Mouse (Mus musculus) telencephalon, adult 2 months (tissue): ENCODE results near the gene Tmed2.
"Not testable (repeated sequence)": the region's sequence is repeated elsewhere in the genome, so short reads cannot be mapped to it uniquely, and the experiment has no call there.

Experiments used
- DNase-seq: peaks from one replicate; pipeline ENCODE4 v3.0.0-alpha.2; 2011; ENCODE audit warnings: low read depth, low spot score

Tmed2 gene

DNA sequence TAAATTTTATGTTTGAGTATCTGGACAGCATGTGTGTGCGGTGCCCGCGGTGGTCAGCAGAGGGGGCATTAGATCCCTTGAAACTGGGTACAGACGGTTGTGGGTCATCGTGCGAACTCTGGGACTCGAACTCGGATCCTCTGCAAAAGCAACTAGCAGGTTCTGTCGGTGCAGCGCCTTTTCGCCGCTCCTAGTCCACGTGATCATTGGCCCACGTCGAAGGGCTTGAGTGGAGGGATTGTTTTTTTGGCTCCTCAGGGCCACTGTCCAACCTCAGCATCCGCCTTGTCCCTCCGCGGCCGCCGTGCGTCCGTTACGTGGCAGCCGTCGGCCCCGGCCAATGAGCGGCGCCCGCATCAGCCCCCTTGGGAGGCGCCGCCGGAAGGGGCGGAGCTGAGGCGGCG, at the start of gene Tmed2:
Tmed2 (plus strand) TSS at position 313 of the 404 bp plus-strand sequence.
- peak; percentile 97 for DNase-seq

DNA sequence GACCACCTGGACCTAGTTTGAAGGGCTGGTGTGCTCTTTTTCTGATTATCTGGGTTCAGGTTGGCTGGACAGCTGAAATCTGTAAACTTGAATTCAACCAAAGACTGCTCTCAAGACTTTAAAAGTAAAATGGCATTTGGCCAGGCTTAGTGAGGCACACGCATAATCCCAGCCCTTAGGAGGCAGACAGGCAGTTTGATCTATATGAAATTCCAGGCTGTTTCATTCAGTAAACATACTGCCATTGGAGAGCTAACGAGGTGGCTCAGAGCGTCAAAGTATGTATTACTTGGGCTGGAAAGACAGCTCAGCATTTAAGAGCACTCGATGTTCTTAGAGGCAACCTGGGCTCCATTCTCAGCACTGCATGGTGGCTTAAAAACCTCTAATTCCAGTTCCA, 48.8 kb upstream of the Tmed2 start:
- DNase-seq: no peak

DNA sequence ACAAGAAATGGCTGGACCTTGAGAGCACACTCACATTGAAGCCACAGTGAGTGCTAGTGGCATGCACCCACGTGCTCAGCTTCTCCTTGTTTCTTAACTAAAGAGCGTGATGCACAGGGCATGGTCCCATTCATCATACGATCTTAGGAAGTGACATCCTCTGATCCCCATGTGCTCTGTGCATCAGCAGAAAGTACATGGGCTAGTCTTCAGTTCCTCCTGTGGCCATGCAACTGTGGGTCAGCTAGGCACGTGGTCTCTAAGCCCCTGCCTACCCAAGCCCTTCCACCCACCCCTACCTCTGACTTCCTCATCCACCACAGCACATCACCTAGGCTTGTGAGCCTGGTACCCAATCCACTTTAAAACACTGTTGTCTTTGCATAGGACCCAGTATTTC, 47.9 kb upstream of the Tmed2 start:
- no peak for DNase-seq

DNA sequence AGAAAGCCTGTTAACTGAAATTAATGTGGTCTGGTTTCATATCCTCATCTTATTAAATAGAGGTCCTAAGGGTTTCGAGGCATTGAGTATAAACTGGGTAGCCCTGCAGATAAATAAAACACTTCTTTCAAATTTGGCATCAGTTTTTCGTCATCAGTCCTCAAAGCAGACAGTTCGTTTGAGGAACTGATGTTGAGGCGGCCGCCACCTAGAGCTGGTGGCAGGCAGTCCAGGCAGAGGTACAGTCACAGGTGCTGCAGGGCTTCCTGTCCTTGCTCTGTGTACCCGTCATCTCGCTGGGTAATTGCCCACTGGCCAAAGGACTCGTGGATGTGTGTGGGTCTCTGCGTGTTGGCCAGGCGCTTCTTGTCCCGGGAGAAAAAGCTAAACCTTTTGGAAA, 47.0 kb upstream of the Tmed2 start:
- no peak for DNase-seq

DNA sequence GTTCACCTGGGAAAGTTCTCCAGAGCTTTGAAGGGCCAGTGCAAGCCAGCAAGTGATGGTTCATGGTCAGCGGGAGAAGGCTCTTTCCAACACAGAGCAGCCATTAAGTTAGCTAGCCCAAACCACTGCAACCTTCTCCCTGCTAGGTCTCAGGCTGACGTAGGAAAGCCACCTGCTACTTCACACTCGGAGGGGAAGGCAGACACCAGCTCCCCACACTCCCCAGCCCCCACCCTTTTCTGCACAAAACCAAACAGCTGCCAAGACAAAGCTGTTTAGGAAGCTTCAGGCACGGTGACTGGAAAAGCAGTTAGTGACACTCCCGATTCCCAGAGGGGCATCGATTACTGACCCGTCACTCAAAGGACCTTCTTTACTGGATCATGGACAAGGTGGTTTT, 44.9 kb upstream of the Tmed2 start:
- DNase-seq: no peak

DNA sequence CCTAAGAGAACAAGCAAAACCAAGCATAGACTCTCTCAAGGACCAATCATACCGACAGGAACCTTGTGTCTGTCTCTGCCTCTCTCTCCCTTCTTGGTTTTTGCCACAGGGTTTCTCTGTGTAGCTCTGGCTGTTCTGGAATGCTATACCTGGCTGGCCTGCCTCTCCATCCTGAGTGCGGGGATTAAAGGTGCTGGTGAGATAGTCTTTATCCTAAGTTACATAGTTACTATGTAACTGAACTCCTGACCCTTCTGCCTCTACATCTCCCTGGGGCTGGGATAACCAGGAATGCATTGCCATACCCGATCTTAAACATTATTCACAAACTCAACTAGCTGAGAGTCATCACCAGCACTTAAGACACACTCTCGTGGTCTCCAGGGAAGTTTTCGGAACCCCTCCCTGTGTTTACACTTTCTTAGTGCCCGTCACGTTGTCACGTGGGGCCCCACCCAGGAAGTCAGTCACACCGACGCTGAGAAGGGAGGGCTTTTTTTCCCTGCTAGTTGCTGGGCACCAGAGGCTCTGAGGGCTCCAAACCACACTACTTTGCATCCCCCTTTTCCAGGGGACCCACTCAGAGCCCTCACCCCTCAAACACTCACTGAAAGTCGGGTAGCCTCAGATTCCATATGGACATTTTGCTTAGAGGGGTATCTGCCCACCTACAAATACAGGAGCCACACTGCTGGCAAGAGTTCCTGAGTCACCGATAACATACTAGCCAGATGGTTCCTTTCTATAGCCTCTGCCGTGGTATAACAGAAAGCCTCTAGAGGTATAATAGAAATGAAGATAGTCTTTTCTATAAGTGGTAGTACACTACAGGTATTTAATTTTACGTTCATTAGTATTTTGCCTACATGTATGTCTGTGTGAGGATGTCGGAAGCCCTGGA, 43.6 kb upstream of the Tmed2 start:
- no peak for DNase-seq

DNA sequence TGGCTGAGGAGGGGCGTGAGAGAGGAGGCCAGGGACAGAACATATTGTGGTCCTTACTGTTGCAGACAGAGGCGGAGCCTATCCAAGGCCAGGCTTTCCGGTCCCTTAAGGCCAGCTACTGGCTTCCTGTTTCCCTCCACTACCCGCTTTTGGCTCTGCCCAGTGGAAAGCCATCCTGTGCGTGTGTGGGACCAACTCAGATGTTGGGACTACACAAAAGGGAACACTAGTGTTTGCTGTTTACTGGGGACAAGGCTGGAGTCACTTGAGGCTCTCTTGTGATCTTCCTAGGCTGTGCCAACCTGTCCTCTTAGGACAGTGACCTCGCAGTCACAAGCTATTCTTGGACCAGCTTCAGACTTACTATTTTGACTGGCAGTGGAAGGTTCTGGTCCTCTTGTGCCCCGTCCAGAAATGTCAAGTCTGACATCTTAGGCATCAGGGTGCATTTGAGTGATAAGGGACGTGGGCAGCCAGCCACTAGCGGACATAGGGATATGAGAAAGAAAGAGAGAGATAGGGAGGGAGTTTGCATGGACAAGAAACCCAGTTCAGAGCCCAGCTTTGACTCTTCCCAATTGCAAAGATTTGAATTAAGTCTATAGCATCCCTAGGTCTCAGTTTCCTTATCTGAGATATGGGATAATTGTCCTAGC, 42.1 kb upstream of the Tmed2 start:
- no peak for DNase-seq

DNA sequence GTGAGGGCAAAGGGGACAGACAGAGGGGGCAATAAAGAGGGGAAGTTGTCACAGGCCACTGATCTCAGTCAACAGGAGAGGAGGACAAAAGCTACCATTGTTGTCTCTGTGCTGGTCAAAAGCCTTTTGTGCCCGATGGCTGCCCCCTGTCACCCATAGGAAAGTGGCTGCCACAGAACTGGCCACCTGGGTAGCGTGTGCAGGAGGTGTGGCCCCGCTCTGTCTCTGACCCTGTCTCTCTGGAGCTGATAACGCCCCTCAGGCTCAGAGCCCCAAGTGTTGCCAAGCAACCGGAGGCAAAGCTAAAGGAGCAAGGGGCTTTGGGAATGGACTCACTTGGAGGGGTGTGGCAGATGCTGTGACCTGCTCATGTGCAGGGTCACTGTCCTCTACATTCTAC, 41.5 kb upstream of the Tmed2 start:
- no peak for DNase-seq

DNA sequence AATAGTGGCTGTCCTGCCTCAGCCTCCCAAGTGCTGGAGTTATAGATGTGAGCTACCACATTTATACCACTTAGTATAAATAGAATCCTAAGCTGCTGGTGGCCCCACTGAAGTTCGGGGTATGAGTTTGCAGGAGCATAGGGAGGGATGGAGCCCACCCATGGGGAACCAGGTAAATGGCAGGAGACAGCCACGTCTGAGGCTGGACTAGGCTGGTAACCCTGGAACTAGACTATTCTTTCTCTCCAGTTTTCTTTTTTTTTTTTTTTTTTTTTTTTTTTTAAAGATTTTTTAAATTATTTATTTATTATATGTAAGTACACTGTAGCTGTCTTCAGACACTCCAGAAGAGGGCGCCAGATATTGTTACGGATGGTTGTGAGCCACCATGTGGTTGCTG, 40.5 kb upstream of the Tmed2 start:
- not testable (repeated sequence) for DNase-seq

DNA sequence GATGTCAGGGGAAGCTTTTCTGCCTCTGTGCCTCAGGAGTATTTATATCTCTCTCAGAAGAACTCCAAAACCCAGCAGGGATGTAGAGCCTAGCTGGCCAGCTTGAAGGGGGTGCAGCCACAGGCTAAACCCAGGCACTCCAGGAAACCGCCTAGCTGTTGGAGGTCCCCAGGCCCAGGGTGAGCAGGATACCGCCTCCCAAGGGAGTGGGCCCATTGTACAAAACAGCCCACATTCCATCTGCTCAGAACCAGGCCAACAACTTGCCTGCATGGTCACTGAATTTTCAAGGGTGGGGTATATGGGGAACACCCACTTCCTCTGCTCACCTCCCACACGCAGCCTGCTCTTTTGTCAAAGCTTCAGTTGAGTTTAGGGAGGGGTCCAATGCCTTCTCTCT, 39.9 kb upstream of the Tmed2 start:
- DNase-seq: peak; percentile 62

DNA sequence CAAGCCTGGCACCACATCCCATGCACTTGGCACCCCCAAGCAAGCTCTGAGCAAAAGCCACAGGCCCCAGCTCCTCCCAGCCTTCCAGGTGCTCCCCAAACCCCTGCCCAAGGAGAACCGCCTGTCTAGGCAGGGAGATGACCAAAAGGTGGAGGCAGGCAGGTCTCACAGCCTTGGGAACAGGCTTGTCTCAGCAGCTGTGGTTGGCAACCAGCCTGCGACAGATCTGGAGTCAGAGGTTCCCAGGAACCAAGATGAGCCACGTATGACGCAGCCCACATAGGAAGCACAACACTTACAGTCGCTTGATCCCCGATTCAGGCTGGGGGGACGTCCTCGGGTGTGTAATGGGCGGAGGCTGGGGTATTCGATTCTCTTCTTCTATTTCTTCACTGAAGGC, 39.0 kb upstream of the Tmed2 start:
- DNase-seq: no peak

DNA sequence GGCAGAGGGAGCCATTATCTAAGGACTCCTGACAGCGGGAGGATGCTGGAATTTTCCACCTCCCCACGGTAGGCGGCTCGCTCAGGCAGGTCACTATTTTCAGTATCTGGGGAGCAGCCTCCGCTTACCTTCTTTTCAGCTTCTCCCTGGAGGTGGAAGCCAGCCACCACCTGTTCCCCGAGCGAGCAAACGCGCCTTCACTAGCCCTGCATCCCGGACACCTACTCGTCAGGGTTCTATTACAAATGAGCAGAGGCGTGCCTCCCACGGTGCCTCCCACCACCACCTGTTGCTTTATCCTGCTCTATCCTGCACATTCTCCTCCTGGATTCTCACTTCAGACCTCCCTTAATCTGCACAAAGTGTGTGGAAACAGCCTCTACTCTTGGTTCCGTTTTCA, 36.8 kb upstream of the Tmed2 start:
- peak; percentile 92 for DNase-seq

DNA sequence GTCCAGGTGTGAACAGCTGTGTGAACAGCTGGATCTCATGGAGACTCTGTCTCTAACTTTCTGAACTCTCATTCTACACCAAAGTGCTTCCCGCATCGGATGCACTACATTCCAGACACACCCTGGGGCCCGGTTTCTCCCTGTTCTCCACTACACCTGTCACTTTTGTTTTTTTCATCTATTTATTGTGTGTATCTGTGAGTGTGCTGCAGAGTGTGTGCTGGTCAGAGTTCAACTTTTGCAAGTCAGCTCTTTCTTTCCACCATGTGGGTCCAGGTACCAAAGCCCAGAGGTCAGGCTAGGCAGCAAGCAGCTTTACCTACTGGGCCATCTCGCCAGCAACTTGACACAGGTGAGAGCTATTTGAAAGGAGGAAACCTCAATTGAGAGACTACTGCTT, 35.3 kb upstream of the Tmed2 start:
- no peak for DNase-seq

DNA sequence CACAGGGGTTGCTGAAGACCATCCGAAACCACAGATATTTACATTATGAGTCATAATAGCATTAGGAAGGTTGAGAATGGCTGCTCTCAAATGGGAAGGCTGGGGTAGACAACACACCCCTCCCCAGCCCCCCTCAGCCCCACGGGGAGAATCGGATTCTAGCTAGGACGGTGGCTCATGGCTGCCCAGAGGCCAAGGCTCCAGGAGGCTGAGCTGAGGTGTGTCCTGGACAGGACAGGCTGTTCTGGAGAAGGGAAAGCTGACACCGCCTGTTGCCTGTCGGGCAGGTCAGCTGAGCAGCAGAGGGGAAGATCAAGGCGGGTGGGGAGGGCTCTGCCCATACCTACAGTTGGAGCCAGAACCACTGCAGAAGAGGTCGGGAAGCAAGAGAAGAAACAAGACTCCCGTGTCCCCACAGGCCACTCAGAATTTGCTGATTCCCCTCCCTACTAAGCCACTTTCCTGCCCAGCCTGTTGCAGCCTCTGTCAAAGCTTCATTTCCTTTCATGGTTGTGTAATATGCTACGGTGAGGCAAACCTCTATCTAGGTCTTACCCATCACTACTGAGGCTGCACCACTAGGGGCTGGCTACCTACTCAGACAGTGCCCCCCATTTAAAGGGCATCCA, 33.6 kb upstream of the Tmed2 start:
- no peak for DNase-seq

DNA sequence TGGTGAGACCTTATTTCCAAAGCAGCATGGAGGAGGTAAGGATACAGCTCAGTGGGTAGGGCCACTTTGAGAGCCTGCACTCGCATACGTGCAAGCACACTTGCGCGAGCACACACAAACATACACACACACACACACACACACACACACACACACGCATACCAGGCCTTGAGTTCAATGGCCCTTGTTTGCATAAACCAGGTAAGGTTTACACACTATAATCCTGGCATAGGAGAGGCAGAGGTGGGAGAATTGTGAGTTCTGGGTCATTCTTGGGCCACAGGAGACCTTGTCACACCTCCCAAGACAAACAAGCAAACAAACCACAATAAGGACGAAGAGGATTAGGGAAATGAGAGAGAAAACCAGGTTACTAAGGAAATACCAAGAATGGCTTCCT, 31.3 kb upstream of the Tmed2 start:
- no peak for DNase-seq

DNA sequence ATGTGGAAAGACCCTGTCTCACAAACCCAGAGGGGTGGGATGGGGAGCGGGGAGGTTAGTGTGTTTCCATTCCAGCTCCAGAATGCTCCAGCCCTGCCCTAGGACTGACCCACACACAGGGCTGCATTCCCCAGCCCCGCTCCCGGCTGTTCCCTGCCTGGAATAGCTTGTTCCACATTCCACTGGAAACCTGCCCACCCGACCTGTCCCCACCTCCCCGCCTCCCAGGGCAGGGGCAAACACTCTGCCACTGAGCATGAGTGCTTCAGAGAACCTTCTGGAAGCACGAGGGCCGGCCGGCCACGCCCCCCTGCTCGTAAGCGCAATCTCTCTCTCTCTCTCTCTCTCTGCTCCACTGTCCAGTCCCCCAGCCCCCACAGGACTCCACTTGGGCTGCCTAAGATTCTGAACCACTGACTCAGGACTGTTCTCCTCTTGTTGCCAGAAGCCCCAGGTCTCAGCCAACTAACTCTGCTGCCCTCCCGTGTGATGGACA, 30.7 kb upstream of the Tmed2 start:
- no peak for DNase-seq

DNA sequence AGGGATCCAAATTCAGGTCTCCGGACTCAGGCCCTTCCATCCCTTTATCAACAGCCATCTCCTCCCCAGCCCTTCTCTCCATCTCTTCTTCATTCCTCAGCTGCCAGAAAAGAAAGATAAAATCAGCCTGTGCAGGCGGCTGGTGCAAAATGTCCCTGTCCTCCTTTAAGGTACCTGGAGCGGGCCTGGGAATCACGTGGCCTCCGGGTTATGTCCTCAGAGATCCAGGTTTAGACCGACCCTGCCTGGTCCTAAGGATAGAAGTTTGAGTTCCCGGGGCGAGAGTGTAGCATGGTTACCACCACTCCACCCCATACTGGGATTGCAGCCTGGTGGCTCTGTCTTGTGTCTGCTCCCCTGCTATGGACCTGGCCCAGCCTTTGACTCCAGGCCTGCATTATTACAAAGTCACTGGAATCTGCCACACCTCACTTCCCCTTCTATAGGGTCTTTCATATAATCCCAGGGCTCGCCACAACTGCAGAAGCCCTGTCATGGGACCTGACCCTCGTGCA, 29.9 kb upstream of the Tmed2 start:
- no peak for DNase-seq

DNA sequence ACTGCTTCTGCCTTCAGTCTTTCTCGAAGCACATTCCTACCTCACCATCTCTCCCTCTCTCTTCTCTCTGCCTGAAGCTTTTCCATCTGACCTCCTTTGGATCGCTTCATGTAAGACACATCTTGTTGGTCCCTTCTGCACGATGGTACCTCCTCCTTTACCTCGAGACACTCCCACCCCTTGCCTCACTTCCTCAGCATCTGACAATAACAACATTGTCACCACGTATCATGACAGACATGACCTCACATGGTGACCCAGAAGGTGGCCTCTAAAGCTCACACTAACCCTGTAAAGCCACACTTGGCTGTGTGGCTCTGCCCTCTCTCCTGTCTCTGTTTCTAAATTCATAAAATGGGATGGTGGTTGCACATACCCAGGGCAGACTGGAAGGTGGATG, 24.7 kb upstream of the Tmed2 start:
- no peak for DNase-seq

DNA sequence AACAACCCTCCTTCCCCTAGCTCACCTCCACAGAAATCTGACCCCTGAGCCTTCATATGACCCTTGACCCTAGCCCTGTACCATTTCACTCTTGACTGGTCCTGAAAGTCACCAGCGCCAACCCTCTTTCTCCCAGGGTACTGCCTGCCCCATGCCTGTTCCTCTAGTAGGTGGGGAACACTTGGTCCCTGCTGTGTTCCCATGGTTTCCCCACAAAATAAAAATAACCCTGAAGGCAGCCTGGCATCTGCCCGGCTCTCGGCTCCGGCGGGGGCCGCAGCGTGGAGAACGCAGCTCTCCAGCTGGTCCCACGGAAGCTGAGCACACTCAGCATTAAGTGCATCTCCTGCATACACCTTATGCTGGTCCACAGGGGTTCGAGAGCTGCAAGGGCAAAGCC, 21.8 kb upstream of the Tmed2 start:
- DNase-seq: peak; percentile 79

DNA sequence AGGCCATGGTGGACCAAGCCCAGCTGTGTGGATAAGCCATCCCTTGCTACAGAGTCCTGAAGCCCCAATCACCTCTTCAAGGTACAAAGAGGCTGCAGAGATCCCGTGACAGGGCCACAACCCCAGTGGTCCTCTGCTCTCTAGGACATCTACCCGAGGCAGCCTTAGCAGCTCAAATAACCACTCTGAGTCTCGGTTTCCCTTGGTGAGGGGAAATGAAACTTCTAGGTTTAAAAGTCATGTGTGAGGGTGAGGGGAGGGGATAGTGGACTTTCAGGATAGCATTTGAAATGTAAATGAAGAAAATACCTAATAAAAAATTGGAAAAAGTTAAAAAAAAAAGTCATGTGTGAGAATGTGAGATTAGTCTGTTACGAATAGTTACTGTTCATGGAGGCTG, 18.9 kb upstream of the Tmed2 start:
- no peak for DNase-seq

DNA sequence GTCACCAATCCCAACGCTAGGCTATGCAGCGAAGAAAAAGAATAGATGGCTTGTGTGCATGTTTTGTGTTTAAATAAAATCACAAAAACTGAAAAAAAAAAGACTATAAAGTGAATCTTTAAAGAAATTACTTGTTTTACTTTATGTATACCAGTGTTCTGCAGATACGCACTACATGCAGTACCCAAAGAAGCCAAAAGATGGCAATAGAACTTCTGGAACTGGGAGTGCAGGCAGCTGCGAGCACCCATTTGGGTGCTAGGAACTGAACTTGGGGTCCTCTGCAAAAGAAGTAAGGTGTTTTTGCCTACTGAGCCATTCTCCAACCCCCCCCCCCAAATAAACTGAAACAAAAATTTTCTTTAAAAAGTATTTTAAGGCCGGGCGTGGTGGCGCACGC, 17.5 kb upstream of the Tmed2 start:
- DNase-seq: no peak

DNA sequence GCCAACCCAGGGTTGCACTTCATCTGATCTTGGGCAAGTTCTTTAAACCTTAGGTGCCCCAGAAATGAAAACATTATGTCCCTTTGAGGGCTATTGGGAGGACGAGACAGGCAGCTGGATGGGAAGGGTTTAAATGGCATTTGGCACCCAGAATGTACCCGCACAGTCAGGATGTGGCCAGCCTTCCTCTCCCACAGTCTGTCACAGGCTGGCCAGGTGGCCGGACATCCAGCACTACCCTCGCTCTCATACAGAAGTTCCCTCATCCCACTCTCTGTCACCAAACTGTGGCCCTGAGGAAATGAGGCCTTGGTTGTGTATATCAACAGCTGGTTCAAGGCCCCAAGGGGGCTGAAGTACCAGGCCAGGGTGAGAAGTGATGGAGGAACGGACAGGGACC, 15.6 kb upstream of the Tmed2 start:
- no peak for DNase-seq
